Mouse (Mus musculus) gonadal fat pad, adult 2 months (tissue): Measurements from ENCODE around the gene Mgat5b. TPM values are rescaled to one million over a fixed set of nuclear protein-coding genes. Genes with fewer than 3 reads are reported as not detected.
A peak's percentile ranks its signal among the peaks of the same experiment; 100 is the strongest.

Source experiments
- DNase-seq: peaks from one replicate; pipeline ENCODE4 v3.0.0-alpha.2; 2012; ENCODE audit warnings: low read depth
- polyA plus RNA-seq: library from polyadenylated mRNA; depleted of rRNA; stranded (reverse); fragments of >200 nt; gene quantifications from 2 replicates; pipeline ENCODE4 v1.2.3, GENCODE M21; 2012

Mgat5b gene
- polyA plus RNA-seq, 1 experiment, result 0.15 TPM

DNA sequence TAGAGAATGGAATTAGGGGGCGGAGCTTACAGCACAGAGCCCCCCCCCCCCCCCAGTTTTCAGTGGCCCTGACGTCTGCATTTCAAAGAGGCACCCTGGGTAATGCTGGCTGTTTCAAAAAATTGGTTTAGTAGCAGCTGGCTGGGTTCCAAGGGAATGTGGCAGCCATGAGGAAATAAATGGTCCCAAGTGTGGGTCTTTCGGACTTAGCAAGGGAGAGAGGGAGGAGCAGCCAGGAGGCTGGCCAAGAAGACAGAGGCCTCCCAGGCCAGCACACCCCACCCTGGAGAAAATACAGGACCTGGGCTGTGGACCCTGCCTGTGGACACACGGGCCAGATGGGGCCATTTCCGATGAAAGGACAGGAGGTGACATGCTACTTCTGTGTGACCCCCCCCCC is 61.6 kb downstream of the Mgat5b start:
- DNase-seq, result no peak

DNA sequence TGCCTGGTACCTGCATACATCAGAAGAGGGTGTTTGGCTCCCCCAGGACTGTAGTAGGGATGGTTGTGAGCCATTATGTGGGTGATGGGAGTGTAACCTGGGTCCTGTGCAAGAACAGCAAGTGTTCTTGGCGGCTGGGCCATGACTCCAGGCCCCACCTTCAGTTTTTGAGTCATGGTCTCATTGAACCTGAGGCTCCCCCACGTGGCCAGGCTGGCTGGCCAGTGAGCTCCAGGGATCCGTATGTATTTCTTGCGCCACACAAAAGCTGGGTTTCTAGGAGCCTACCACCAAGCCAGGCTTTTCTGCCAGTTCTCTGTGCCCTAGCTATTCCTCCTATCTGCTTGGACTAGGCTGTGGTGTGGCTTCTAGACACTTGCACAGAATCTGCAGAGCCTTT is 63.9 kb downstream of the Mgat5b start:
- no peak for DNase-seq

DNA sequence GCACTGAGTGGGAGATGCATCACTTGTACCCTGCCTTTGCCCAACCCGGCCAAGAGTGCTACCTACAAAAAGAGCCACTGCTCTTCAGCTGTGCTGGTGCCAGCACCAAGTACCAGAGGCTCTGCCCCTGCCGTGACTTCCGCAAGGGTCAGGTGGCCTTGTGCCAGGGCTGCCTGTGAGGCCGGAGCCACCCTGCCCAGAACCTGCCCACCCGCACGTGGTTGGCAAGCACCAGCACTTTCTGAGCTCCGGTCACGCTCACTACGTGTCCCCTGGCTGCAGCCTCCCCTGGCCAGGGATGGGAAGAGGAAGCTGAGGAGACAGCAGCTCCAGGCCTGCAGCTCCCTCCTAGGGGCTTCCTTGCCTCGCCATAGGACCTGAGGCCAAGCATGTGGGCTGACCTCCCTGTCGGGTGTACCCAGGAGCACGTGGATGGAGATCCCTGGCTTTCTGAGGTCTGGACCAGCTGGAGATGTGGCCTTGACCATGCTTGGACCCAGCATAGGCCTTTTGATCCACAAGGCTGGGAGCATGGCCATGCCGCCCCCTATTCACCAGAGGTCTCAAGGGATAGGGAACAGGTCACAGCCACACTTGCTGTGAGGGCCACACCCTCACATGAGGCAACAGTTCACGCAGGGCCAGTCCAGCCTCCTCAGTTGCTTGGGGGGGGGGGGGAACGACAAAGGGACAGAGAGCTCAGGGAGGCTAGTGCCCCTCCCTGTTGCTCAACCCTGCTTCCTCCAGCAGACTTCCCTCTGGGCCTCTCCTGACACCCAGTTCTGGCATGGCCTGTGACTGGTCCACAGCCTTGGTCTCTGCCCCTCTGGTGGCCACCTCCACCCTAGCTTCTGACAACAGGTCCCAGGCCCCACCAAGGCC is 67.1 kb downstream of the Mgat5b start:
- no peak for DNase-seq

DNA sequence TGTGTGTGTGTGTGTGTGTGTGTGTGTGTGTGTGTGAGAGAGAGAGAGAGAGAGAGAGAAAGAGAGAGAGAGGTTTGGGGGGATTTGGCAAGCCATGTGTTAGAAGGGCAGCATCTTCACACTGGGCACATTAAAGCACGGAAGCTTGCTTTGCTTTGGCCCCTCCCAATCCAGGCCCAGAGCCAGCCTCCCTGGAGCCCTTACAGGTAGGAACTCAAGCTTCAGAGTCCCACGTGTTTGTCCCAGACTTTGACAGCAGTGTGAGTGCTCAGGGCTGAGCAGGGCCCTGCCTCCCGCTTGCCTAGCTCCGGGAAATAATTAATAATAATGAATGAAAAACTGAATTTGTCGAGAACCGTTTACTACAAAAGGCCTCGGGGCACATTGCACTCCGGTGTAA is 69.5 kb downstream of the Mgat5b start:
- DNase-seq, result no peak

DNA sequence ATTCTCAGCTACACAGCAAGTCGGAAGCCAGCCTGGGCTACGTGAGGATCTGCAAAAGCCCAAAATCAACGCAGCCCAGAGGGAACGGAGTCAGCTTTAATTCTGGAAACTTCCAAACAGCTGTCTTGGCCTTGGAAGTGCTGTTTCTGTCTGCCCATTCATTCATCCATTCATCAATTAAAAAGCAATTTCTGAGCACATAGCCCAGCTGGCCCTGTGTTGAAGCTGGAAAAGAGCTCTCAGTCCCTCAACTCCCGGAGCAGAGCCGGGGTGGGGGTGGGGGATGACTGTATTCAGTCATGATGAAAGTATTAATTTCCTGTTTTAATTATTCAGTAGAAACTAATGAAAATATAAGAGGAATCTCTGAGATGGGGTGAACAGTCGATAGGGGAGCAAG is 71.6 kb downstream of the Mgat5b start:
- DNase-seq, result no peak

DNA sequence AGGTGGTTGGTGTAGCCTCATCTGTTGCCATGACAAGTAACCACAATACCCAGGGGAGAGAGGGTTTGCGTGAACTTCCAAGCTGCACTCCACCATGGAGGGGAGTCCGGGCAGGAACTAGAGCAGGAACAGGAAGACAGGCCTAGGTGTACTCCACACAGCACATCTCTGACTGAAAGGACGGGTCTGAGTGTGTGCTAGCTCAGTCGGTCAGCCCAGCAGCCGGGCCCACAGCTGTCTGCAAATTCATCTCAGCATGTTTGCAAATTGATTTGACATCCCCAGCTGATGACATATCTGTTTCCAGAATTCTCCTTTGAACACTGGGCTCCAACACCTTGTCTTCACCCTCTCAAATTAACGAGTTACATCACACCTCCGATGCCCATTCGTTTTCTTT is 72.7 kb downstream of the Mgat5b start:
- no peak for DNase-seq

DNA sequence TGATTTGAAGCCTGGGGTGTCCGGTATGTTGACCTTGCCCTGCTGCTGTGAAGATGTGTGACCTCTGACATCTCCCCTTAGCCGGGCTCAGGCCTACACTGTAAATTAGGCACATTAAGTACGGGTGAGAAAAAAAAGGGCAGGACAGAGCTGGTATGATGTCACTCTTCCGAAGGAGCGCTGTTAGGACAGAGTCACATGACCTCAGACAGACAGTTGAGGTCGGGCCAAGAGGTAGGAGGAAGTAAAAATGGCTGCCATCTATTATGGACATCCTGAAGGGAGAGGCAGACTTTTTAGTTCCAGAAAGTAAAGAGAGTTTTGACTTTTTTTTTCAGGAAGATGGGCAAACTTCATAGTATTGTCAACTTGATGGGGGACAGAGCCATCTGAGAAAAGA is 73.3 kb downstream of the Mgat5b start:
- DNase-seq, result no peak

DNA sequence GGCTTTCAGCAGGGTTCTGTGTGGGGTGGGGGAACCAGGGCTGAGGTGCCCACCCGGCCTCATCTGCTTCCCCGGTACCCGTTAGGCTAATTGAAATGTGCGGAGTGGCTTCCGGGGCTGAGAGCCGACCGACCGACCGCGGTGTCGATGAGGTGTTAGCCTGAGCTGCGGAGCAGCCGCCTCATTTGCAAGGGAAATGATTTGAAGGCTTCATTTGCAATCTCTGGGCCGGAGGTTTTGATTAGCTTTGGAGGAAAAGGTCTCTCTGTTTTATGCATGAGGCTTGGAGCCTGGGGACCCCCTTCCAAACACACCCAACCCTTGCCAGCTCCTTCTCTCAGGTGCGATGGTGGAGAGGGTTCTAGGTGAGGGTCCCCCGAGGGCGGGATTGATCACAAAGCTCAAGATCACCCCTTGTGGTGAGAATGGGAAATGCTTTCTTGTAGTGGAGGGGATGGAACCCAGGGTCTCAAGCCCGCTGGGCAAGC is 75.5 kb downstream of the Mgat5b start:
- DNase-seq, result no peak

DNA sequence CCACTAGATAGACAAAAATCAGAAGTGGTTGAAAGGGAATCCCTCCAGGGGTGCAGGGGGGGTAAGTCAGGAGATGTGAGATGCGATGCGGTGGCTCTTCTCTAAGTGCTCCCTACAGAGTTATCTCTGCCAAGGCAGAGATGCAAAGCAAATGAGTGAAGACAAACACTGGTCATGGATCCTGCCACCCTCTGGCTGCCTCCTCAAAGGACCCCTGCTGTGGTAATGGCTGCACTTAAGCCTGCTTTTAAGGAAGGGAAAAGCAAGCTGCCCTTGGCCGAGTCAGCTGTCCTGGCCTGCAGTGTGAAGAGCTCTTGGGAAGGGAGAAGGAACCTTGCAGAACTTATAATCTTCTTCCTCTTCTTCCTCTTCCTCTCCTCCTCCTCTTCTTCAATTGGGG is 78.3 kb downstream of the Mgat5b start:
- no peak for DNase-seq

DNA sequence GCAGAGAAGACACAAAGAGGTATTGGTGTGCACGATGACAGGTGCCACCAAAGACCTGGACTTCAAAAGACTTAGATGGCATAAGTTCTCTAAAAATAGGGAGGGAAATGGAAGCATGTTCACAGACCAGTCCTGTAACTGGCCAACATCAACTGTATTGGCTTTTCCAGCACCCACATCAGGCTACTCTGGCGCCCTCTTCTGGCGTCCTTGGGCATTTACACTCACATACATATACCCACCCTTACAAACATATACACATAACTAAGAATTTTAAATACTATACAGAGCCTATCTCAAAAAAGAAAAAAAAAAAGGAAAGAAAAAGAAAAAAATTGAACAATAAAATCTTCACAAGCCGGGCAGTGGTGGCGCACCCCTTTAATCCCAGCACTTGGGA is 80.3 kb downstream of the Mgat5b start:
- DNase-seq, result no peak

DNA sequence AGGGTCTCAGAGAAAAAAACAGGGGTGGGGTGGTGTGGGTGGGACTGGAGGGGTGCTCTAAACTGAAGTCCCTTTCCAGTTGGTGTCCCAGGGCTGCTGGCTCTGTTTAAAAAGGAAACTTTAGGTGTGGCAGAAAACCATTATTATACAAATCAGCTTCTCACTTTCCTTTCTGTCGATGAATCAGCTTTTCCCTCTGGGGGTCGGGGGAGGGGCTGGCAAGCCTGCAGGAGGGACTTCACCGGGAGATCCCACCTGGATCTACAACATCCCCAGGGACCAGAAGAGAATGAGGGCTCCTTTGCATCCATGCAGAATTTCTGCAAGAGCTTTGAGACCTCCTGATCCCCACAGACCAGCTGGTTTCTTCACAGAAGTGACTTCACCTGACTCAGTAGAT is 81.6 kb downstream of the Mgat5b start:
- no peak for DNase-seq

DNA sequence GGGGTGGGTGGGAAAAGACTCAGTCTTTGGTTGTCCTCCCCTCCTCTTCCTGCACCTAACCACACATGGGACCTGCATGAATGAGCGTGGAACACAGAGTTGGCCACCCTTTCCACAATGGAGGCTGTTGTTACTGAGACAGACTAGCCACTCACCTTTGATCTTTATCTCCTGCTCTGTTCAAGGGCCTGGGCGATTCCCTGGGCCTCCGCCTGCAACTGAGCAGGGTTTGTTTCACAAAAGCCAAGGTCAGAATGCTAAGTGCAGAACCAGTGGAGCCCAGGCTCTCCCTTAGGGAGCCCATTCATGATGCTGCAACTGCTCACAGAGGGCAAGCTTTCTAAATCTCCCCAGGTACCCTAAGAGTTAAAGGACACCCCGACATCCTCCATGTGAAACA is 83.1 kb downstream of the Mgat5b start:
- DNase-seq, result no peak

DNA sequence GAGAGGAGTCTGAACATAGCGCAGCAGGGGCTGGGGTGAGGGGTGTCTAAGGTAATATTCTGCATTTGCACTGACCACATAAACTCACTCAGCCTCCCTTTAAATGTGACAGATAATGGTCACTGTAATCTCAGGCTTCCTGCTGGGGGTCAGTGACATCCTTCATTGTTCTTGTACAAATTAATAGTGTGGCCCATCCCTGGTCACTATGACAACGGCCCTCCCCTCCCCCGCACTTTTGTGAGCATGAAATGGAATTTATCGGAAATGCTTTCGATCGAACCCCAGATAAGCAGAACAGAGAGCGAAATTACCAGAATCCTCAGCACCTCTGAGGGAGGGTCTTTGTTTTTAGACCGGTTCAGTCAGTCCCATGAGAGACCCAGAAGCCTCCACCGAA is 84.8 kb downstream of the Mgat5b start:
- DNase-seq, result no peak

DNA sequence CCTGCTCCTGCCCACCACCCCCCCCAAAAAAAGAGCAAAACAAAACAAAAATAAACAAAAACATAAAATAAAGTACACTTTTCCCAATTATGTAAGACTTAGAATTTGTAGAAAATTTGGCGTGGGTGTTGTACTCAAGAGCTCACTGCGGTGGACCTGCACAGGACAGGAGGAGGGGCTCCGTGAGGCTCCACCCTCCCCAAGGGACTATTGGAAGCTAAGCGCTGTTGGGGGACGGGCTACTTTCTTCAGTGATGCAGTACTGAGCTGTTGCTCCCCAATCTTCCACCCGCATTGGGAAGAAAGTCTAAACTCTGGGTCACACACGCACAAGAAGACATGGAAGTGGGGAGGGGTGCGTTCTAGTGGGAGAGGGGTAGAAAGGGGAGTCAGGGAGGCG is 85.6 kb downstream of the Mgat5b start:
- no peak for DNase-seq

DNA sequence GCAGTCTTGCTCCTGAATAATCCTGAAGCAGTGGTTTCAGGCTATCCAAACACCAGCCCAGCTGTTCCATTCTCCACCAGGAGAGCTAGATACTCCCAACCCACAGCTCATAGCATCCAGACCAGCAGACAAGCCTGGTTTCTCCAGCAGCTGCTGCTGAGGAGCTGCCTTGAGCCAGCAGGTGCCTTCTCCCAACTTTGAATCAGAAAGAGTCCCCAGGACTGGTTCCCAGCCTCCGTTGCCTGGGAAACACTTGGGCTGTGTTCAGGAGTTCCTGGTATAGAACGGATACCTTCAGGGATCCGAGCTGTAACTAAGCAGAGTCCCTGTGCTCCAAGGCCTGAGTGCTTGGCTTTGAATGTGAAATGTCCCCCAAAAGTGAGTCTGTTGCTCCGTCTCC is 98.8 kb downstream of the Mgat5b start:
- DNase-seq, result no peak

DNA sequence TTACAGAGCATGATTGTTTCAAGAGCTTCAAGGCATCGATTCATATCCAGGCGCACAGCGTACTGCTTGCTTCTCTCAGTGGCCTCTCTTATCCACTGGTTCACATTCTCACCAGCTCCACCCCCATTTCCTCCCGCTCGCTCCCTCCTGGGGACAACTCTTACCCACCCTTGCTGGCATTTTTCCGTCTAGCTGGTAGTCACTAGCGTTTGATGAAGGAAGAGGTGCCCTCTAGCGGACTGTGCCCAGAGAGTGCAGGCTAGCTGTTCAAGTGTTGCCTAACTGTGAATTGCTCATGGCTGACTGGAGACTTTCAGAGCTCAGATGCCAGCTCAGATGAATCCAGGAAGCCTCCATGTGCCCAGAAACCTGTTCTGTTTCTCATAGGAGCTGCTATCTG is 99.7 kb downstream of the Mgat5b start:
- peak; percentile 13 for DNase-seq

DNA sequence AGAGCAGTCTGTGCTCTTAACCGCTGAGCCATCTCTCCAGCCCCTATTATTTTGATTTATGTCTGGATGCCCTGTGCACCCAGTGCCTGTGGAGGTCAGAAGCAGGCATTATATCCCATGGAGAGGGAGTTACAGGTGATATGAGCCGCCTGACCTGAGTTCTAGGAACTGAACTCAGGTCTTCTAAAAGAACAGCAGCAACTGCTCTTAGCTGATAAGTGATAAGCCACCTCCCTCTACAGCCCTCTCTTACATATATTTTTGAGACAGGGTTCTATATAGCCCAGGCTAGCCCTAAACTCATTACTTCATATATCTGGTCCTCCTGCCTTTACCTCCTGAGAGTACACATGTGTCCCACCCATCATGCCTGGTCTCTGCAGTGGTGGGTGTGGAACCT is 102.4 kb downstream of the Mgat5b start:
- no peak for DNase-seq

DNA sequence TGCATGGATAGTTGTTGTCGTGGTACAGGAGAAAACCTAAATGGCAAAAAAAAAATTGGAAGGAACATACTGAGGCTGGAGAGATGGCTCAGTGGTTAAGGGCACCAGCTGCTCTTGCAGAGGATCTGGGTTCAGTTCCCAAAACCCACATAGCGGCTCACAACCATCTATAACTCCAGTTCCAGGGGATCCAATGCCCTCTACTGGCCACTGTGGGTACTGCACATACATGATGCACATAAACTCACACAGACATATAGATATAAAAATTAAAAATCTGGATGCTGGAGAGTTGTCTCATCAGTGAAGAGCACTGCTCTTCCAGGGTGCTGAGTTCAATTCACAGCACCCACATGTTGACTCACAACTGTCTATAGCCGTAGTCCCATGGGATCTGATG is 104.9 kb downstream of the Mgat5b start:
- no peak for DNase-seq

DNA sequence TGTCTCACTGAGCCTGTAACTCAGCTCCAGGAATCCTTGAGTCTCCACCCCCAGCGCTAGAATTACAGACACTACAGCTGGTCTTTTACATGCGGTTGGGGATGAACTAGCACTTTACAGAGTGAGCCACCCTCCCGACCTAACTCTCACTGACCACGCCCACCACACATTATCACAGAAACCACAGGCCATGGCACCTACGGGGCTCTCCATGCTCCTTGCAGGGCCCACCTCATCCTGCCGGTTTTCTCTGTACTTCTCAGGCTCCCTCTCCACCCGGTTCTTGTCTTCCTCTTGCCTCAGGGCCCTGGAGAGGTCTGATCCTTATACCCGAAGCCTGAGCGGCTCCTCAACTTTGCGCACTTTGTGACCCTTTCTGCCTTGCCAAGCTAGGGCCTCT is 109.0 kb downstream of the Mgat5b start:
- no peak for DNase-seq

DNA sequence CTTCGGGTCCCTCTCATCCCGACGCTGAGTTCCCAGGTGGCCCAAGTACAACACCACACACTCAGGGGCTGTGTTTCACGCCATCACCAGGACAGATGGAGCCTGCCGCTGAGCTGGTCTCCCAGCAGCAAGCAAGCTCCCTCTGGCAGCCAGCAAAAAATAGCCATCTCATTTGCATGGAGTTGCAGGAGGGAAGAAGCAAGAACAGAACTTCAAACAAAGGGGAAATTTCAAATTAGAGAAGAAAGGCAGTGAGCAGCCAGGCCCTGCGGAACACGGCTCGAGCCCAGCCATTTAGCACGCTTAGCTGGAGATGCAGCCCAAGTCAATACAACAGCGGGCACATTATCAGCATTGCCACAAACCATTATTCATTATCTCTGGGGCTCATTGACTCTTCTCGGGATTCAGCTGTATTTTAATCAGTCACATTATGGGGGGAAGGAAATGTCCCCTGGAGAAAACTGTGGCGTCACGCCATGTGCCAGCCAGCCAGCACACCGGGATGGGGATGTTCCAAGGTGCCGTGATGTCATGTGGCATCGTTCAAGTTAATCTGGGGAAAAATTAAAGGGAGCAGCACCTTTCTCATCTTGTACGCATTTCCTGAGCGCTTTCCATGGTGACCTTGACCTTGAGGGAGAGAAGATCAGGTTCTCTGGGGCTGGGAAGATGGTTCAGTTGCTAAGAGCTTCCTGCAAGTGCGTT is 110.4 kb downstream of the Mgat5b start:
- no peak for DNase-seq

DNA sequence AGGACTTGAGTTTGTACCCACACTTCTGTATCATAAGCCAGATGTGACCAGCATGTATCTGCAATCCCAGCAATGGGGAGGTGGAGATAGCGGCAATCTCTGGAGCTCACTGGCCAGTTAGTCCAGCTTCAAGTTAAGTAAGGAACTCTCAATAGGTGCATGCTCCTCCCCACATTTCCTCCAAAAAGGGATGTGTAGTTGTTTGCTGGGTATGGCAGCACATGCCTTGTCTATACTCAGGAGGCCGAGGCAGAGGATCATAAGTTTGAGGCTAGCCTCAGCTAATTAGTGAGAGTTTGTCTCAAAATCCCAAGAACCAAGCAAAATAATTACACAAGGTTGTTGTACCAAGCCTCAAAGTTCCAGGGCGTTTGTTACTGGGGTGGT is 110.9 kb downstream of the Mgat5b start:
- DNase-seq, result no peak

DNA sequence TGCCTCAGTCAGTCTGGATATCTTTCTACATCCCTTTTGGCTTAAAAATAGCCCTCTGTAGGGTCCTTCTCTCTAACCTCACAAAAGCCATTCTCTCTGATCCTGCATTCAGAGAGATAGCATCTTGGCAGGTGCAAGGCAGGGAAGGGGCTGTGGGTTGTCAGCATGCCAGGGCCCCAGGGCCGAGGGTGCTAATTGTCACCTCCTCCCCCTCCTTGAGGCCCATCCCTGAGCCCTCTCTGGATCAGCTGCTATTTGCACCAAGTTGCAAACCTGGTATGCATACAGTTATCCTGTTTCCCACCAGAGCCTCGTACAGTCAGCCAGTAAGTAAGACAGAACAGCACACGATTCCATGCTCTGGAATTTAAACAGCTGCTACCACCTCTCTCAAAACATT is 111.4 kb downstream of the Mgat5b start:
- DNase-seq, result no peak

DNA sequence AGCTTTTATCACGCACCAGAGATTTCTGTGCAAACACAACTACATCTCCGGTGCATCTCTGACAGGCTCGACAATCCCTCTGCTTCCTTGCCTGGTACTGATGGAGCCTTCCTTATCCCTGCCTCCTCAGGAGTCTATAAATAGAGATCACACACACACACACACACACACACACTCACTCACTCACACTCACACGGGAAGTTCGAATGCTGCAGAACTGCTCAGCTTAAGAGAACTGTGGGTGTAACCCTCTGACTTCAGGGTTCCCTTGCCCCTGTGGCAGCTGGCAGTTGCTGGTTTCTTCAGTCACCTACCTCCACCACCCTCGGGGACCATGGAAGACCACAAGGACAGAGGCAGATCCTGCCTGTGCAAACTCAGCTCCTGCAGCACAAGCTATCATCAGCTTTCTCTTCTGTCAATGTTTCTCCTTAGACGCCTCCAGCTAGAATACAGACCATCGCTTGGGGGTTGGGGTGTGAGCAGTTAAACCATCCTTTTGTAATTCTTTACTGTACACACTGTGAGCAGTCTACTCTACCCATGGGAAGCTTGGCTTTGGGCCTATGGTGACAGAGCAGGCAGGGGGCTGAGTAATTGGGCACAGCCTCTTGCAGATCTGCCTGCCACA is 111.9 kb downstream of the Mgat5b start:
- no peak for DNase-seq
